15 mouse cellular contexts compared by ENCODE assay signal in genomic region chr3:96759695-96760094, GRCm38 (mm10). TPM values are rescaled to one million over a fixed set of nuclear protein-coding genes. Genes with fewer than 3 reads are reported as not detected.
DNase-seq lines count a peak whose midpoint lies in the region; ATAC-seq and TF ChIP-seq lines count a peak whose summit lies in the region.
"Had no signal": no experiment of that assay in that cellular context is flagged by ENCODE, and none has a peak within 500 bp of the region (broad histone marks: within the 10 kb centered on the region; RNA-seq: fewer than 3 reads in every experiment).

No protein-coding gene starts in this region.

- no peaks in the 10 kb centered on the region for H3K27me3 ChIP-seq in midbrain, embryonic 16.5 days (ENCODE audit: control insufficient read depth, insufficient read depth, low read depth, low read length)
- H3K27me3 ChIP-seq: neural tube, embryonic 13.5 days; Patski had no signal

- H3K79me2 ChIP-seq in macrophage (ENCODE audit: inconsistent target): peaks cover 96% of the 10 kb centered on the region

- no peak for TF ChIP-seq POLR2A in bone marrow macrophage, adult 2 months (IDR thresholded peaks at IDR 0.05; ENCODE audit: borderline replicate concordance, low read depth, low read length)

- no peaks in the 10 kb centered on the region for H3K9me3 ChIP-seq in midbrain, embryonic 16.5 days (replicated peaks; ENCODE audit: control insufficient read depth, low read length, poor library complexity, severe bottlenecking)
- H3K9me3 ChIP-seq: hindbrain, embryonic 10.5 days; limb, embryonic 10.5 days; neural tube, embryonic 13.5 days had no signal

- peaks cover 25% of the 10 kb centered on the region for H3K4me1 ChIP-seq in bone marrow macrophage, adult 2 months (ENCODE audit: control insufficient read depth, insufficient read depth, low read length)
- H3K4me1 ChIP-seq in midbrain, embryonic 16.5 days (ENCODE audit: control insufficient read depth, insufficient read depth, low read length): no peaks in the 10 kb centered on the region
- H3K4me1 ChIP-seq: hindbrain, embryonic 10.5 days; limb, embryonic 10.5 days; neural tube, embryonic 13.5 days had no signal

- 0% methylated on average over 3 of the region's 4 CpGs for WGBS in macrophage (ENCODE audit: missing documents)
- 97% methylated on average over 4 of the region's 4 CpGs for WGBS in midbrain, embryonic 16.5 days

- no peak for DNase-seq in left cerebral cortex, adult 2 months (ENCODE audit: extremely low spot score in 1 of 2, low spot score in 2 of 2)
- DNase-seq in left cerebral cortex, postnatal 4 days: no peak
- DNase-seq in CD4-positive, CD25-positive, alpha-beta regulatory T cell, adult 2 months (ENCODE audit: low read depth, low spot score): peak; percentile 24
- no peak for DNase-seq in urinary bladder, postnatal 4 days (ENCODE audit: low spot score in 2 of 2)
- DNase-seq: adrenal gland, postnatal 10 days; cerebellum, adult 2 months; kidney, adult 8-10 months; thymus, postnatal 14 days had no signal

- intact Hi-C loops in left cerebral cortex, adult 2 months (cut with DNase I): no loop called here
- intact Hi-C loops in left cerebral cortex, postnatal 4 days (cut with DNase I): no loop called here

- H3K4me2 ChIP-seq in midbrain, embryonic 16.5 days (ENCODE audit: low read length): no peak overlapping the region
- H3K4me2 ChIP-seq: neural tube, embryonic 13.5 days had no signal

- H3K27ac ChIP-seq in left cerebral cortex, adult 2 months: peak overlapping the region; percentile 69; the same call in 1 of the 2 replicates
- H3K27ac ChIP-seq in bone marrow macrophage, adult 2 months (ENCODE audit: insufficient read depth, low read depth, low read length): peak overlapping the region; percentile 55
- H3K27ac ChIP-seq in macrophage: peak overlapping the region; percentile 48
- H3K27ac ChIP-seq in midbrain, embryonic 16.5 days (ENCODE audit: low read length): no peak overlapping the region
- H3K27ac ChIP-seq: hindbrain, embryonic 10.5 days; limb, embryonic 10.5 days; neural tube, embryonic 13.5 days had no signal

- TF ChIP-seq CTCF in left cerebral cortex, adult 2 months (IDR thresholded peaks at IDR 0.05): no peak
- TF ChIP-seq CTCF in bone marrow macrophage, adult 2 months (IDR thresholded peaks at IDR 0.05; ENCODE audit: low read depth, low read length): no peak

- H3K9ac ChIP-seq in midbrain, embryonic 16.5 days (ENCODE audit: low read depth, low read length): no peak overlapping the region
- H3K9ac ChIP-seq: neural tube, embryonic 13.5 days had no signal

- no peak for ATAC-seq in midbrain, embryonic 16.5 days
- ATAC-seq: Patski had no signal

- peaks cover 17% of the 10 kb centered on the region; the same call in 1 of the 2 replicates for H3K36me3 ChIP-seq in macrophage (ENCODE audit: inconsistent target)
- 0 out of 2 replicates have a peak, but pooled peaks cover 2% of the 10 kb centered on the region for H3K36me3 ChIP-seq in midbrain, embryonic 16.5 days (ENCODE audit: control insufficient read depth, insufficient read depth, low read length)
- H3K36me3 ChIP-seq: neural tube, embryonic 13.5 days had no signal

- no peak overlapping the region for H3K4me3 ChIP-seq in left cerebral cortex, adult 2 months
- no peak overlapping the region for H3K4me3 ChIP-seq in bone marrow macrophage, adult 2 months (ENCODE audit: insufficient read depth, low read length)
- H3K4me3 ChIP-seq in macrophage (ENCODE audit: inconsistent target): no peak overlapping the region
- no peak overlapping the region for H3K4me3 ChIP-seq in midbrain, embryonic 16.5 days (ENCODE audit: low read depth, low read length)
- H3K4me3 ChIP-seq: hindbrain, embryonic 10.5 days; limb, embryonic 10.5 days; neural tube, embryonic 13.5 days had no signal

RNA-seq across cellular contexts. Expression of gene Rnf115, which starts 32.2 kb away (rescaled TPM):
- total RNA-seq in left cerebral cortex, adult 2 months (2021): 10 to 100 TPM; 58.3 to 61.9 TPM
- total RNA-seq in left cerebral cortex, postnatal 4 days (2021): 10 to 100 TPM; 44.3 to 50.0 TPM
- polyA plus RNA-seq in bone marrow macrophage, adult 2 months (2012; ENCODE audit: insufficient read depth, insufficient read length, missing spikeins): 69.5 and 74.8 TPM in 2 replicates
- 10 to 100 TPM; 20.1 to 86.9 (median 44.5) TPM for total RNA-seq in macrophage (2018; cell fraction: chromatin; rRNA removed)
- total RNA-seq in macrophage (2018; cell fraction: cytosol; rRNA removed): 100 to 1,000 TPM in 11 of 26 experiments, 10 to 100 TPM in 15; 73.2 to 117 (median 92.3) TPM
- 100 to 1,000 TPM in 1 of 26 experiments, 10 to 100 TPM in 25; 41.2 to 111 (median 55.1) TPM for total RNA-seq in macrophage (2018; cell fraction: nucleus; rRNA removed)
- 72.8 to 94.2 TPM (median 85.6 TPM) in 3 replicates for polyA plus RNA-seq in macrophage (2018)
- 71.4 and 75.8 TPM in 2 replicates for polyA plus RNA-seq in midbrain, embryonic 16.5 days (2015; fragmentation: Nextera tagmentation; extraction: Ambion mirVana)

RNA-seq across cellular contexts. Expression of gene Polr3c, which starts 32.3 kb away (rescaled TPM):
- 10 to 100 TPM; 22.7 to 25.3 TPM for total RNA-seq in left cerebral cortex, adult 2 months (2021)
- 10 to 100 TPM; 27.0 to 28.0 TPM for total RNA-seq in left cerebral cortex, postnatal 4 days (2021)
- 41.6 and 49.1 TPM in 2 replicates for polyA plus RNA-seq in bone marrow macrophage, adult 2 months (2012; ENCODE audit: insufficient read depth, insufficient read length, missing spikeins)
- 100 to 1,000 TPM in 3 of 26 experiments, 10 to 100 TPM in 23; 37.0 to 166 (median 81.2) TPM for total RNA-seq in macrophage (2018; cell fraction: chromatin; rRNA removed)
- total RNA-seq in macrophage (2018; cell fraction: cytosol; rRNA removed): 10 to 100 TPM; 22.4 to 52.3 (median 39.1) TPM
- 100 to 1,000 TPM in 1 of 26 experiments, 10 to 100 TPM in 25; 34.1 to 161 (median 53.5) TPM for total RNA-seq in macrophage (2018; cell fraction: nucleus; rRNA removed)
- 25.2 to 36.6 TPM (median 28.8 TPM) in 3 replicates for polyA plus RNA-seq in macrophage (2018)
- 33.3 and 34.0 TPM in 2 replicates for polyA plus RNA-seq in midbrain, embryonic 16.5 days (2015; fragmentation: Nextera tagmentation; extraction: Ambion mirVana)

RNA-seq across cellular contexts. Expression of gene Nudt17, which starts 51.3 kb away (rescaled TPM):
- 10 to 100 TPM in 1 of 2 experiments, 1 to 10 TPM in 1; 8.7 to 10.4 TPM for total RNA-seq in left cerebral cortex, adult 2 months (2021)
- total RNA-seq in left cerebral cortex, postnatal 4 days (2021): 1 to 10 TPM; 5.3 to 5.4 TPM
- not detected in 2 replicates for polyA plus RNA-seq in bone marrow macrophage, adult 2 months (2012; ENCODE audit: insufficient read depth, insufficient read length, missing spikeins)
- 10 to 100 TPM in 3 of 26 experiments, 1 to 10 TPM in 10, under 1 TPM in 8, not detected in 5; 0.58 to 79.2 (median 1.6) TPM for total RNA-seq in macrophage (2018; cell fraction: chromatin; rRNA removed)
- total RNA-seq in macrophage (2018; cell fraction: cytosol; rRNA removed): 1 to 10 TPM in 2 of 26 experiments, under 1 TPM in 23, not detected in 1; 0.14 to 3.4 (median 0.35) TPM
- 10 to 100 TPM in 2 of 26 experiments, 1 to 10 TPM in 15, under 1 TPM in 9; 0.51 to 71.5 (median 1.2) TPM for total RNA-seq in macrophage (2018; cell fraction: nucleus; rRNA removed)
- polyA plus RNA-seq in macrophage (2018): 0.20 TPM in 1 of 3 replicates, not detected in the others
- polyA plus RNA-seq in midbrain, embryonic 16.5 days (2015; fragmentation: Nextera tagmentation; extraction: Ambion mirVana): 16.0 and 17.2 TPM in 2 replicates

Comparison
In these comparisons a context has a peak if more than half of its experiments do, and no peak if none do; other contexts are left out.
1. RNA of gene Nudt17, which starts 51.3 kb away (polyA plus RNA-seq): 16.0 to 17.2 TPM in midbrain, embryonic 16.5 days; not detected in bone marrow macrophage, adult 2 months and 0.20 TPM in macrophage; every median in the first group is over 10 times any median in the second.